Mouse (Mus musculus): ENCODE data around the gene Pcx. TPM values are rescaled to one million over a fixed set of nuclear protein-coding genes. Genes with fewer than 3 reads are reported as not detected.
A peak's percentile ranks its signal among the peaks of the same experiment; 100 is the strongest.

Gene Pcx
- total RNA-seq, 2 experiments from 2014 or later, result 46.8 to 50.8 TPM

GRCm38 (mm10) chr19:4540263-4540662, 30.0 kb downstream of the Pcx start:
- intact Hi-C loops (cut with DNase I), result no loop called here

GRCm38 (mm10) chr19:4540992-4541391, 30.7 kb downstream of the Pcx start:
- intact Hi-C loops (cut with DNase I), result no loop called here
- no peak for DNase-seq (ENCODE audit: extremely low spot score in 1 of 2, low spot score in 2 of 2)

More at GRCm38 (mm10) chr19:4540263-4540662, 30.0 kb downstream of the Pcx start:
- DNase-seq (ENCODE audit: extremely low spot score in 1 of 2, low spot score in 2 of 2), result no peak

DNA sequence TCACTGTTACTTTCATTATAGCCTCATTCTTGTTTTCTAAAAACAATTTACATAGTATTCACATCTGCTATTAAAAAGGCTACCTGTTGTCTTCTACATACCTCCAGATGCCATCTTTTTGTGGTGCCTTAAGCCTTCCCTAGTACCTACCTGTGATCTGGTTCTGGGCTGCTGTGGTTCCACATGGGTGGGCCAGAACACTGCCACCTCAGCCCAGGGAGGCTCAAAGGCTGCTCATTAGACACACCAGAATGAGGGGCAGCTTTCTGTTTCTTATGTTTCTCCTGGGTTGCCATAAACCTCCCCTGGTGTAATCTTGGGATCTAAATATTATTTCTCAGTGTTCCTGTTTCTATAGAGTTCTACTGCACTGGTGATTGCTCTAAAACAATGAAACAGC, 31.8 kb downstream of the Pcx start:
- intact Hi-C loops (cut with DNase I), result no loop called here
- DNase-seq (ENCODE audit: extremely low spot score in 1 of 2, low spot score in 2 of 2), result no peak

GRCm38 (mm10) chr19:4545091-4545490, 34.8 kb downstream of the Pcx start:
- intact Hi-C loops (cut with DNase I), result no loop called here
- DNase-seq (ENCODE audit: extremely low spot score in 1 of 2, low spot score in 2 of 2), result no peak

DNA sequence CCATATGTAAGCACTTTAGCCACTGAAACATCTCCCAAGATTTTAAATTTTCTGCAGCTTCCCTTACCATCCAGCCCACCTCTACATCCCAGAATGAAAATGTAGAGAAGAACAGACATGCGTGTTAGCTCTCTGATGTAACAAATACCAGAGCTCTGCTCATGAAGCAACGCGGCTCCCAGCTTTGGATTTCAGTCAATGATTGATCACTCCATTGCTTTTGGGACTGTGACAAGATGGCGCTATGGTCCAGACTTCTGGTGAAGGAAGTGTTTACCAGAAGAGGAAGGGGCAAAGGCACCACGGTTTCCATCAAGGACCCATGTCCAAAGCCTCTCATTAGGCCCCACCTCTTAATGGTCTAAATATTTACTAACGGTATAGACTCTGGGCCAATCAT, 35.6 kb downstream of the Pcx start:
- no peak for DNase-seq (ENCODE audit: extremely low spot score in 1 of 2, low spot score in 2 of 2)
- intact Hi-C loops (cut with DNase I), result no loop called here

DNA sequence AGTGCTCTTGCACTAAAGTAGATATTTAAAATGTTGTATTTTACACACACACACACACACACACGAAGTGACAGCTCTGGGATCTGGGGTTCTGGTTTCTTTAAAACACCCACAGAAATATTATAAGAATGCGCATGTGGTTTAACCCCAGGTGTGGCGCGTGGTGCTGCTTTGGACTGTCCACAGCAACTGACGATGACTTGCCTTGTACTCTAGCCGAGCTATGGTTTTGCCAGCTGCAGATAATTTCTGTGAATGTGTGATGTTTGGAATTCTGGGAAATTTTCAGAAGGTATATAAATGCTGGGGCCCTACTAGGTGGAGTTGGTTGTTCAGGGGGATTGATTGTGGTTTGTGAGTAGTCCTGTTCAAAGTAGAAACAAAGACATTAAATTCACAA, 37.5 kb downstream of the Pcx start:
- intact Hi-C loops (cut with DNase I), result no loop called here
- DNase-seq (ENCODE audit: extremely low spot score in 1 of 2, low spot score in 2 of 2), result no peak

DNA sequence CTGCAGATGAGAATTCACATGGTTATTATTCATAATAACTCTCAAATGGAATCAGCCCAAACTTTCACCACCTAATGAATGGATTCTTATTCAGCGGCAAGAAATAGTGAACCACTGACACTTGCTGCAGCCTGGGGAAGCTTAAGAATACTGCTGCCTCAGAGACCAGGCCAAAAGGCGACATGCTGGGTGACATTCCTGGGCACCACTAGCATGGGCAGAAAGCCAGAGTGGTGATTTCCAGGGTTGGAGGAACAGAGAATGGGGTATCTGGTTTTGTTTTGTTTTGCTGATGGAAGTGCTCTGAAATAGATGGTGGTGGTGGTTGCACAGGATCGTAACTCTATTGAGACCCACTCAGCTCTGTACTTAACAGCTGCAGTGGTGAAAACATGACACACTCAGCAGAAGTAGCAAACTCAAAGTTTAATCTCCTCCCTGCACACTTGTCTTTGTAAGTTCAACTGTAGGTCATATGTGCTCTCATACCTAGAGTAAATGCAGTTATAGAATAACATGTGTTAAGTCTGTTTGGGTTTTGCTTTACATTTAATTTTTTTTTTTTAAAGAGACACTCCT, 38.1 kb downstream of the Pcx start:
- no peak for DNase-seq (ENCODE audit: extremely low spot score in 1 of 2, low spot score in 2 of 2)
- intact Hi-C loops (cut with DNase I), result no loop called here

DNA sequence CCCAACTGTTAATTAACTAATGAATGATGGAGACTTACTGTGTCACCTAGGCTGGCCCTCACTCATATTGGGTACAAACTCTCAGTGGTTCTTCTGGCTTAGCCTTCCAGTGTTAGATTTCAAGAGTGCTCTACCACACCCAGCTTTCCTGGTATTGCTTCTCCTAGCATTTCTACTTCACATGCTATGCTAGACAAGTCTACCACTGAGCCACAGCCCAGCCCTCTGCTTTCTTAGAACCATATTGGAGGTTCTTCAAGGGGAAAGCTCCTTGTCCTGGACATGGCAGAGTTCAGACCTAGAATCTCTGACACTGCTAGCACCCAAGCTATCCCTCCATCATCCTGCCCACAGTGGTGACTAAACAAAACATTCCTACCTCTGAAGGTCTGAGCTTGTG, 44.0 kb downstream of the Pcx start:
- DNase-seq (ENCODE audit: extremely low spot score in 1 of 2, low spot score in 2 of 2), result no peak

DNA sequence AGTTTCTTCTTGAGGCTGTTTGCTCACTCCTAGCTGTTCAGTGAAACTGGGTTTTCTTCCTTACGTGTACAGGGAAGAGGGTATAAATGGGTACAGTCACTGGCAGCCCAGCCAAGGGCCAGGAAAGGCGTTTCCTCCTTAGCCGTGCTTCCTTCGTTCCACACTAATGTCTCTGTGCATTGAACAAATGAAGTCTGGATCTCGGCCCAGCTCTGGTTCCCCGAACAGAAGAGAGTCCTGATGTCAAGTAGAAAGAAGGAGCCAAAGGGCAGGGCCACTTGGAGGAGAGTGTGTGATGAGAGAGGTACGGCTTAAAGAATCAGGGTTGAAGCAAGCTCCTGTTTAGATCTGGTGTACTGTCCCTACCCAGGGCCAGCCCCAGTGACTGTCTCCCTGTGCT, 44.8 kb downstream of the Pcx start:
- no peak for DNase-seq (ENCODE audit: extremely low spot score in 1 of 2, low spot score in 2 of 2)
- intact Hi-C loops (cut with DNase I), result no loop called here

More for the DNA sequence above, 44.0 kb downstream of the Pcx start:
- intact Hi-C loops (cut with DNase I), result no loop called here

- DNase-seq (ENCODE audit: extremely low spot score in 1 of 2, low spot score in 2 of 2), result no peak
- intact Hi-C loops (cut with DNase I), result no loop called here
Observed at GRCm38 (mm10) chr19:4556787-4557186, 46.5 kb downstream of the Pcx start.

GRCm38 (mm10) chr19:4557796-4558569, 47.7 kb downstream of the Pcx start:
- DNase-seq (ENCODE audit: extremely low spot score in 1 of 2, low spot score in 2 of 2), result peak; percentile 54 to 61
- intact Hi-C loops (cut with DNase I), result no loop called here

- intact Hi-C loops (cut with DNase I), result no loop called here
- DNase-seq (ENCODE audit: extremely low spot score in 1 of 2, low spot score in 2 of 2), result no peak
Observed at GRCm38 (mm10) chr19:4558570-4558955, 48.3 kb downstream of the Pcx start.

DNA sequence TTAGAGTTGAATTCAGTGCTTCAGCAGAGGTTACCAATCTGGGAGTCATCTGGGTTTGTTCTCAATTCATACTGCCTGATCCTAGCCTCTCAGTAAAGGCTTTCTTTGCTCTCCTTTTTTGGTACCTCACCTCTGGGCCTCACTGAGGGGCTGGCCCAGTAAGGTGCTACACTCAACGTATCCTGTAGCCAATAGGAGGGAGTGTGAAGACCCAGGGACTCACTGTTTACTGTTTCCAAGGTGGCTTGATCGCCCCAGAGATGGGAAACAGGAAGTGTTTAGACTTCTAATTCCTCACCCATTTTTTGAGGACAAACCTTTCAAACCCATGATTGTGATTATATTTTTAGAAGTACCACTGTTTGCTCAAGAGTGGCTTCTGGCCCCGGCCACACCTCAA, 48.7 kb downstream of the Pcx start:
- intact Hi-C loops (cut with DNase I), result no loop called here
- DNase-seq (ENCODE audit: extremely low spot score in 1 of 2, low spot score in 2 of 2), result no peak

GRCm38 (mm10) chr19:4559588-4559987, 49.3 kb downstream of the Pcx start:
- peak; percentile 7 to 27 for DNase-seq (ENCODE audit: extremely low spot score in 1 of 2, low spot score in 2 of 2)
- intact Hi-C loops (cut with DNase I), result no loop called here

GRCm38 (mm10) chr19:4560205-4560604, 49.9 kb downstream of the Pcx start:
- DNase-seq (ENCODE audit: extremely low spot score in 1 of 2, low spot score in 2 of 2), result no peak
- intact Hi-C loops (cut with DNase I), result no loop called here

GRCm38 (mm10) chr19:4565678-4566077, 55.4 kb downstream of the Pcx start:
- DNase-seq (ENCODE audit: extremely low spot score in 1 of 2, low spot score in 2 of 2), result no peak
- intact Hi-C loops (cut with DNase I), result no loop called here

GRCm38 (mm10) chr19:4566880-4567279, 56.6 kb downstream of the Pcx start:
- DNase-seq (ENCODE audit: extremely low spot score in 1 of 2, low spot score in 2 of 2), result no peak
- intact Hi-C loops (cut with DNase I), result no loop called here

DNA sequence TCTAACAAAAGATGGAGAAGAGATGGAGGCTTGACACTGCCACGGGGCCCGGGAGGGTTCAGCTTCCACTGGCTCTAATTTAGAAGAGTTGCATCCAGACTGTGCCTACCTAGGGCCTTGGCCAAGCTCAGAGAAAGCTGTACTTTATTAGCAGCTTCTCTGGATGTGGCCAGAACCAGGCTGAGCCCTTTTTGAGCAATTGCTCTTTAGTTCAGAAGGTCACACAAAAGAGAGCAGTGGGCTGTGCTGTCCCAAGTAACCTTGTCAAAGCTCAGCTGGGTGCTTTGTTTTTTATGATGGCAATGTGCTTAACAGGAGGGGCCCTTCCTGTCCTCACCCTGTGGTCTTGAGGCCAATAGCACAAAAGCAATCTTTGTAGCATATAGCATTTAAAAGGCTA, 57.4 kb downstream of the Pcx start:
- DNase-seq (ENCODE audit: extremely low spot score in 1 of 2, low spot score in 2 of 2), result no peak
- intact Hi-C loops (cut with DNase I), result no loop called here

DNA sequence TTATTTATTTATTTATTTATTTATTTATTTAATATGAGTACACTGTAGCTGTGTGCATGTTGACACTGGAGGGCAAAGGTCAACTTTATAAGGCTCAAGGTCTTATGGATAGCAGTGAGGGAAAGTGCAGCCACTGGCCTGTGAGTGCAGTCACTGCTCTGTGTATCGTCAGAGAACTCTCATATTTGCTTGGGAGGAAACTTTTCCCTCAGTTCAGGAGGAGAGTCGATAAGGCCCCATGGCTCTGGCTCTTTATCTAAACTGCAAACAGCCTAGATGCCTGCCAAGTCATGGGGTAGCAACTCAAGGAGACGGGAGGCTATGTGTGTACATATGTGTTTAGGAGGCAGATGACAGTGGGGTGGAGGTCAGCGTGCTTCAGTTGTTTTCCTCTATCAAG, 58.6 kb downstream of the Pcx start:
- no peak for DNase-seq (ENCODE audit: extremely low spot score in 1 of 2, low spot score in 2 of 2)
- intact Hi-C loops (cut with DNase I), result no loop called here

DNA sequence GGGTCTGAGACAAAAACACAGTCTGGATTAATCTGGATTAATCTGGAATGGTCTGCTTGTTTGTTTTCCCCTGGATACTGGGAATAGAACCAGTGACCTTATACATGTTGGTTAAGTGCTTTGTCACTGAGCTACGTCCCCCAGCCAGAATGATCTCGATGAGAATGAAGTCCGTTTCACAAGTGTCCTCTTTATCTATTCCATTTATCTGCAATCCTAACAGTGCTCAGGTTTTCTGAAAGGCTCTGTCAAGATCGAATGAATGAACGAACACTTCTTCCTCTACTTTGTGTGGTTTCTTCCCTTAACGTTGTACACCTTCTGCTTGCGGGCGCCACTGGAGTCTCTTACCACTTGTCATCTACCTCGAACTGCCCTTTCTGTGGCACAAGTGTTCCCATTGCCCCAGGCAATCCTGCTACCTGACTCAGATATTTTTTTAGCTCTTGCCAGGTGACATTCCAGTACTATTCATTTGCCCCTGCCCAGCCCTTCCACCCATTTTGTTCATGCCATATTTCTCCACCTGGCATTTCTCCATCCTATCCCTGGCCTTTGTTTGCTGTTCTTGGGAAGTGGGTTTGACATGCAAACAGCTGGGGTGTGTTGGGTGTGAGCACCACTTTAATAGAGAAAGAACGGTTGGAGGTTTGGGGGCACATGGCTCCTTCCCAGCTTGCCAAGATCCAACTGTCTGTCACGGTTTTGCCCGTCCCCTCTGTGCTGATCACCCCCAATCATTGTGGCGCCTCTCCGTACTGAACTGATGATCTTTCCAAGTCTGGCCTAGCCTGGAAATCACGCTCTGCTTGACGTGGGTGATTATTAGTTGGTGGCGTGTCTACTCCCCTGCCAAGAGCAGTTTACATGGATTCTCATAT, 59.3 kb downstream of the Pcx start:
- intact Hi-C loops (cut with DNase I), result no loop called here
- no peak for DNase-seq (ENCODE audit: extremely low spot score in 1 of 2, low spot score in 2 of 2)
